Mouse (Mus musculus) myocyte (in vitro differentiated cells): ENCODE results near the gene Tiam1.

ENCODE experiments used
- MYOG ChIP-seq, 3 experiments: IDR thresholded peaks; one replicate each; pipeline ENCODE4 v1.6.1; 2011; ENCODE audit warnings: control low read depth in 2 of 3, low read depth in 2 of 3, mild to moderate bottlenecking in 2 of 3; ENCODE audit not compliant: insufficient read length in 2 of 3, control insufficient read depth in 1 of 3, insufficient read depth in 1 of 3
- POLR2A ChIP-seq: IDR thresholded peaks from one replicate; pipeline ENCODE4 v1.6.1; 2011; ENCODE audit warnings: low read depth, mild to moderate bottlenecking, control low read depth, moderate library complexity; ENCODE audit not compliant: insufficient read length

GRCm38 (mm10) chr16:89958030-89958429 is 185.5 kb downstream of the Tiam1 start:
- TF ChIP-seq MYOG (IDR thresholded peaks at IDR 0.05; ENCODE audit: control insufficient read depth in 1 of 3, insufficient read depth in 1 of 3, insufficient read length in 2 of 3, low read depth in 2 of 3) (no peak), POLR2A (no peak)
